Mouse (Mus musculus) limb, embryonic 11.5 days (tissue): Measurements from ENCODE around the gene Vwa7. TPM values are rescaled to one million over a fixed set of nuclear protein-coding genes. Genes with fewer than 3 reads are reported as not detected.
"Not testable (repeated sequence)": the region's sequence is repeated elsewhere in the genome, so short reads cannot be mapped to it uniquely, and the experiment has no call there.

Source experiments
- ATAC-seq: fragments of 200-750 bp; cut with Nextera tagmentation; 2 replicates; pipeline ENCODE4 v1.8.0; 2017; ENCODE audit warnings: low read depth; ENCODE audit not compliant: insufficient number of reproducible peaks, low FRiP score, low TSS enrichment
- DNase-seq: peaks from one replicate; pipeline ENCODE4 v3.0.0-alpha.2; 2015; ENCODE audit warnings: low spot score
- H3K27ac ChIP-seq: fragments of 300-500 bp; sonication (generic); replicated peaks from 2 replicates; pipeline ENCODE4 v1.5.1; 2014; ENCODE audit warnings: low read depth, mild to moderate bottlenecking, low read length
- H3K27me3 ChIP-seq: fragments of 300-500 bp; sonication (generic); 2 replicates; pipeline ENCODE4 v1.6.1; 2014; ENCODE audit warnings: mild to moderate bottlenecking, low read length, mixed read lengths; ENCODE audit not compliant: control insufficient read depth, insufficient read depth
- H3K36me3 ChIP-seq: fragments of 300-500 bp; sonication (generic); 2 replicates; pipeline ENCODE4 v1.6.1; 2014; ENCODE audit warnings: mild to moderate bottlenecking, low read length, moderate library complexity, mixed read lengths; ENCODE audit not compliant: control insufficient read depth, insufficient read depth
- H3K4me1 ChIP-seq: fragments of 300-500 bp; sonication (generic); 2 replicates; pipeline ENCODE4 v1.6.1; 2014; ENCODE audit warnings: low read length, mixed read lengths; ENCODE audit not compliant: control insufficient read depth, insufficient read depth
- H3K4me2 ChIP-seq: fragments of 300-500 bp; sonication (generic); 2 replicates; pipeline ENCODE4 v1.6.1; 2014; ENCODE audit warnings: low read depth, mild to moderate bottlenecking, moderate library complexity; ENCODE audit not compliant: severe bottlenecking
- H3K4me3 ChIP-seq: fragments of 300-500 bp; sonication (generic); 2 replicates; pipeline ENCODE4 v1.5.1; 2014; ENCODE audit warnings: low read depth, low read length
- H3K9ac ChIP-seq: fragments of 300-500 bp; sonication (generic); 2 replicates; pipeline ENCODE4 v1.6.1; 2014; ENCODE audit warnings: mild to moderate bottlenecking, low read length
- H3K9me3 ChIP-seq: fragments of 300-500 bp; sonication (generic); 2 replicates; pipeline ENCODE4 v1.6.1; 2016; ENCODE audit warnings: low read length; ENCODE audit not compliant: control insufficient read depth
- WGBS: fragments of 180-500 bp; shearing (Covaris S2); extraction: QIAGEN DNeasy Blood & Tissue Kit; methylation state at CpG from one replicate; pipeline ENCODE4 v1.1.7; 2014; 5-methylcytosine and 5-hydroxymethylcytosine counted together
- polyA plus RNA-seq: library from polyadenylated mRNA; unstranded; fragments of >200 nt; fragmentation: Nextera tagmentation; extraction: Ambion mirVana; gene quantifications from 2 replicates; pipeline ENCODE4 v1.2.1, GENCODE M21; 2014

The Vwa7 gene
- polyA plus RNA-seq, 1 experiment from 2014 or later: 0.07 TPM

GRCm38 (mm10) chr17:35028315-35028714 is 11.9 kb downstream of the Vwa7 start:
- DNase-seq: no peak
- WGBS: 83% methylated on average over 2 of the region's 2 CpGs
- peaks cover 8% of the 10 kb centered on the region for H3K4me1 ChIP-seq
- no peak for ATAC-seq
- no peaks in the 10 kb centered on the region for H3K27me3 ChIP-seq
- no peak overlapping the region for H3K9ac ChIP-seq
- H3K9me3 ChIP-seq: no peaks in the 10 kb centered on the region
- no peak overlapping the region for H3K27ac ChIP-seq
- H3K4me3 ChIP-seq: no peak overlapping the region
- no peak overlapping the region for H3K4me2 ChIP-seq
- no peaks in the 10 kb centered on the region for H3K36me3 ChIP-seq

GRCm38 (mm10) chr17:35029691-35030532 is 13.5 kb downstream of the Vwa7 start:
- 35% methylated on average over 19 of the region's 19 CpGs for WGBS
- Histone ChIP-seq H3K4me1 (peaks cover 8% of the 10 kb centered on the region), H3K36me3 (no peaks in the 10 kb centered on the region), H3K4me2 (0 out of 2 replicates have a peak overlapping the region, but pooled peaks have one; percentile 0), H3K27me3 (no peaks in the 10 kb centered on the region), H3K9me3 (no peaks in the 10 kb centered on the region), H3K9ac (no peak overlapping the region), H3K27ac (no peak overlapping the region), H3K4me3 (no peak overlapping the region)
- no peak for DNase-seq
- ATAC-seq: no peak

- DNase-seq (no peak), ATAC-seq (no peak)
- Histone ChIP-seq H3K27ac (no peak overlapping the region), H3K4me2 (no peak overlapping the region), H3K9ac (no peak overlapping the region), H3K27me3 (no peaks in the 10 kb centered on the region), H3K4me3 (no peak overlapping the region), H3K36me3 (no peaks in the 10 kb centered on the region), H3K9me3 (no peaks in the 10 kb centered on the region), H3K4me1 (peaks cover 8% of the 10 kb centered on the region)
- WGBS: 88% methylated on average over 11 of the region's 11 CpGs
These were observed 14.9 kb downstream of the Vwa7 start for GRCm38 (mm10) chr17:35031272-35031671.

- Histone ChIP-seq H3K4me1 (peaks cover 8% of the 10 kb centered on the region), H3K36me3 (no peaks in the 10 kb centered on the region), H3K9ac (no peak overlapping the region), H3K9me3 (no peaks in the 10 kb centered on the region), H3K4me3 (no peak overlapping the region), H3K27ac (no peak overlapping the region), H3K4me2 (no peak overlapping the region), H3K27me3 (no peaks in the 10 kb centered on the region)
- ATAC-seq (no peak), DNase-seq (no peak)
- 86% methylated on average over 7 of the region's 7 CpGs for WGBS
These were observed 15.5 kb downstream of the Vwa7 start for GRCm38 (mm10) chr17:35031880-35032279.

DNA sequence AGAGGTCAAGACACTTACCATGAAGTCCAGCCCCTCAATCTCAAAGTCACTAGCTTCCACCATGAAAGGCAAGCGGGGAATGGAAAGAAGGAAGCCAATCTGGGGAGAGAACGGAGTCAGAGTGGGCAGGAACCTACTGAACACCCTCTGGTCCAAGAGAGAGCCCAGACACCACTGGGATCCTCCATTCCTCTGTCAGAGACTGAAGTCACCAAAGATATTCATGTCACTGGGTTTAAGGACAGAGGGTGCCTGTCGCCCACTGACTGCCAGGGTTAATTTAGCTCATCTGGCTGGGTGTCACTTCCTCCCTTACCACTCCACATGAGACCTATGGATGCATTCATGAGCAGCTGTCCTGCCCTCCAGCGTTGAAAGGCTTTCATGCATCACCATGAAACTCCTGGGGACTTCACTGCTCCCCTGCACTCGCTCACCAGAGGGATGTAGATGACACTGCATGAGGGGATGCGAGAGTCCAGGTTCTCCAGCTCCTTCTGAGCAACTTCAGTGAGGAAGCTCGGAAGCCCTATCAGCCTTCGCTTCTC is 16.0 kb downstream of the Vwa7 start:
- Histone ChIP-seq H3K36me3 (no peaks in the 10 kb centered on the region), H3K4me3 (no peak overlapping the region), H3K9me3 (no peaks in the 10 kb centered on the region), H3K9ac (no peak overlapping the region), H3K4me1 (peaks cover 5% of the 10 kb centered on the region), H3K4me2 (no peak overlapping the region; the same call in 1 of the 2 replicates), H3K27ac (no peak overlapping the region), H3K27me3 (no peaks in the 10 kb centered on the region)
- ATAC-seq (no peak), DNase-seq (no peak)
- 73% methylated on average over 8 of the region's 8 CpGs for WGBS

- not testable (repeated sequence) for H3K9ac ChIP-seq, H3K36me3 ChIP-seq, DNase-seq, H3K4me2 ChIP-seq, ATAC-seq, H3K4me1 ChIP-seq, H3K9me3 ChIP-seq, H3K27me3 ChIP-seq, H3K4me3 ChIP-seq, H3K27ac ChIP-seq
- 76% methylated on average over 1 of the region's 1 CpGs for WGBS
These were observed 17.3 kb downstream of the Vwa7 start for GRCm38 (mm10) chr17:35033703-35034102.

DNA sequence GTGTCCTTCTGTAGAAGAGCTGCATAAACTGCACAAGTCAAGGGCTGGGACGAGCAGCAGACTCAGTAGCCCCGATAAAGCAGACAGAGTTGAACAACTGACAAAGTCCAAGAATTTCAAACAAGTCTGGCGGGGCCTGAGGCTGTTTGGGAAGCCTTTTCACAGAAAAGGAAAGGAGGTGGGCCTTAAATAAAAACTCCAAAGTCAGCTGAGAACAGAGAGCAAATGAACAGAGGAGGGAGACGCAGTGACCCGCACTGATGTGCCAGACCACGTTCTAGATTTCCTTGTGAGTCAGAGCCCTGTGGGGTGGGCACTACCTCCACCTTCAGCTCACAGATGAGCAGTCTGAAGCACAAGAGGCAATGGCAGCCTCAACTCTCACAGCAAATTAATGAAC is 18.5 kb downstream of the Vwa7 start:
- ATAC-seq: no peak
- no peaks in the 10 kb centered on the region for H3K27me3 ChIP-seq
- H3K27ac ChIP-seq: no peak overlapping the region
- H3K36me3 ChIP-seq: no peaks in the 10 kb centered on the region
- H3K4me2 ChIP-seq: no peak overlapping the region
- no peak overlapping the region for H3K9ac ChIP-seq
- no peaks in the 10 kb centered on the region; the same call in 1 of the 2 replicates for H3K4me1 ChIP-seq
- H3K4me3 ChIP-seq: no peak overlapping the region
- DNase-seq: no peak
- WGBS: 77% methylated on average over 6 of the region's 6 CpGs
- H3K9me3 ChIP-seq: no peaks in the 10 kb centered on the region

DNA sequence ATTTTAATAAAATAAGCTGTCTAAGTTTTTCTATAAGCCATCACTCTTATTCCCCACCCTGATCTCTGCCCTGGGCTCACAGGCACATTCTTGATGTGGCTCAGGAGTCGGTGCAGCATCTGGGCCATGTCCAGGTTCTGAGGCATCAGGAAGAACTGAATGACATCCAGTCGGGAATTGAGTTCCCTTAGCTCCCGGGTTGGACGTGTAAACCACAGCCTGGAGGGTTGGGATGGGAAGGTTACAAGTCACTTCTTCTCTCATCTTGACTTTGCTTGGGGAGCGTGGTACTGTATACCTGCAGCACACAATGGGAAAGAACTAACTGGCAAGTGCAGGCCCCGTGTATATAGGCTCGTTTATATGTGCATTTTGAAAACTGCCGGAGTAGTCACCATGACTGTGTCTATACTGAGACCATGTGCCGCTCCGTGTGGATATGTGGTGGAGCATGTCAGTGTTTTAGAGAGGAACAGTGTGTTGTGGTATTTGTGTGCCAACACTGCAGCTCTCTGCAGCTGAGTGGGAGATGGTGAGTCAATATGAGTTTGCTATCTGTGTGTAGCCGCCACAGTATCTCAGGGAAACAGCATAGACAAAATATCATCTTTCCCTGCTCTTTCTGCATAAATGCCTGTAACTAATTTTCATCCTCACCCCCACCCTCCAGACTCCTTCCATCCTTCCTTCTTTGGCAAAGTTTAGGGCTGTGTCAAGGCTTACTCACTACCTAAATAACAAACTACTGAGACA is 22.9 kb downstream of the Vwa7 start:
- no peak overlapping the region for H3K27ac ChIP-seq
- WGBS: 83% methylated on average over 11 of the region's 11 CpGs
- H3K36me3 ChIP-seq: no peaks in the 10 kb centered on the region
- no peak overlapping the region for H3K4me3 ChIP-seq
- no peaks in the 10 kb centered on the region for H3K4me1 ChIP-seq
- no peak overlapping the region for H3K9ac ChIP-seq
- H3K9me3 ChIP-seq: no peaks in the 10 kb centered on the region
- H3K27me3 ChIP-seq: no peaks in the 10 kb centered on the region
- no peak for DNase-seq
- no peak for ATAC-seq
- no peak overlapping the region for H3K4me2 ChIP-seq
